Mouse (Mus musculus) limb, embryonic 13.5 days (tissue): ENCODE measurements around the gene Gm10217. TPM values are rescaled to one million over a fixed set of nuclear protein-coding genes. Genes with fewer than 3 reads are reported as not detected.

Source experiments
- polyA plus RNA-seq: library from polyadenylated mRNA; unstranded; fragments of >200 nt; fragmentation: Nextera tagmentation; extraction: Ambion mirVana; gene quantifications from 2 replicates; pipeline ENCODE4 v1.2.1, GENCODE M21; 2015

Gm10217 gene
- polyA plus RNA-seq, 1 experiment from 2014 or later = not detected

Other genes starting within 250 kb of the Gm10217 start
- 0.89 and 1.7 TPM in 2 replicates for gene Fam155a, start 93.1 kb upstream of the Gm10217 start, polyA plus RNA-seq
- 6.5 and 6.9 TPM in 2 replicates for gene Lig4, start 113.4 kb downstream of the Gm10217 start, polyA plus RNA-seq
- gene Abhd13, start 113.5 kb downstream of the Gm10217 start, polyA plus RNA-seq = 16.2 and 17.2 TPM in 2 replicates
- gene Tnfsf13b, start 142.2 kb downstream of the Gm10217 start, polyA plus RNA-seq = 2.3 and 2.9 TPM in 2 replicates